Mouse (Mus musculus): Measurements from ENCODE around the gene Nrarp. TPM values are rescaled to one million over a fixed set of nuclear protein-coding genes. Genes with fewer than 3 reads are reported as not detected.

Nrarp gene
- polyA plus RNA-seq, 1 experiment from 2014 or later = 72.1 TPM

- H3K4me2 ChIP-seq (ENCODE audit: low read depth, low read length, severe bottlenecking) = peak overlapping the region; percentile 40
- peak overlapping the region; percentile 45 for H3K9ac ChIP-seq (ENCODE audit: low read length)
- ATAC-seq (replicated peaks; ENCODE audit: low FRiP score) (no peak), DNase-seq (ENCODE audit: low spot score) (no peak)
- H3K36me3 ChIP-seq (ENCODE audit: control insufficient read depth, insufficient read depth, low read length) = no peaks in the 10 kb centered on the region
- no peaks in the 10 kb centered on the region for H3K27me3 ChIP-seq (ENCODE audit: control insufficient read depth, insufficient read depth, low read length)
- no peaks in the 10 kb centered on the region for H3K9me3 ChIP-seq (ENCODE audit: control insufficient read depth, low read length)
- 28% methylated on average over 4 of the region's 4 CpGs for WGBS
- peaks cover 40% of the 10 kb centered on the region for H3K4me1 ChIP-seq (replicated peaks; ENCODE audit: control insufficient read depth, insufficient read depth, low read length)
- peak overlapping the region; percentile 77 for H3K27ac ChIP-seq (ENCODE audit: low read depth, low read length)
- peak overlapping the region; percentile 12; the same call in 1 of the 2 replicates for H3K4me3 ChIP-seq (ENCODE audit: low read depth, low read length)
Observed at GRCm38 (mm10) chr2:25177076-25177475, 3.5 kb upstream of the Nrarp start.

- Histone ChIP-seq H3K9ac (ENCODE audit: low read length) (peak overlapping the region; percentile 45), H3K4me1 (replicated peaks; ENCODE audit: control insufficient read depth, insufficient read depth, low read length) (peaks cover 40% of the 10 kb centered on the region), H3K4me2 (ENCODE audit: low read depth, low read length, severe bottlenecking) (peak overlapping the region; percentile 40), H3K27me3 (ENCODE audit: control insufficient read depth, insufficient read depth, low read length) (no peaks in the 10 kb centered on the region), H3K4me3 (ENCODE audit: low read depth, low read length) (peak overlapping the region; percentile 12; the same call in 1 of the 2 replicates), H3K27ac (ENCODE audit: low read depth, low read length) (peak overlapping the region; percentile 81), H3K36me3 (ENCODE audit: control insufficient read depth, insufficient read depth, low read length) (no peaks in the 10 kb centered on the region), H3K9me3 (ENCODE audit: control insufficient read depth, low read length) (no peaks in the 10 kb centered on the region)
- DNase-seq (ENCODE audit: low spot score) (peak; percentile 78), ATAC-seq (replicated peaks; ENCODE audit: low FRiP score) (no peak; the same call in 1 of the 2 replicates)
- 2% methylated on average over 6 of the region's 6 CpGs for WGBS
Observed at GRCm38 (mm10) chr2:25177685-25178084, 2.9 kb upstream of the Nrarp start.

GRCm38 (mm10) chr2:25178285-25178972 is 2.1 kb upstream of the Nrarp start:
- DNase-seq (ENCODE audit: low spot score) (no peak), ATAC-seq (replicated peaks; ENCODE audit: low FRiP score) (no peak)
- WGBS = 15% methylated on average over 10 of the region's 10 CpGs
- Histone ChIP-seq H3K27ac (ENCODE audit: low read depth, low read length) (peak overlapping the region; percentile 81), H3K36me3 (ENCODE audit: control insufficient read depth, insufficient read depth, low read length) (peaks cover 1% of the 10 kb centered on the region; the same call in 1 of the 2 replicates), H3K27me3 (ENCODE audit: control insufficient read depth, insufficient read depth, low read length) (no peaks in the 10 kb centered on the region), H3K9ac (ENCODE audit: low read length) (peak overlapping the region; percentile 21), H3K4me2 (ENCODE audit: low read depth, low read length, severe bottlenecking) (peak overlapping the region; percentile 40), H3K9me3 (ENCODE audit: control insufficient read depth, low read length) (no peaks in the 10 kb centered on the region), H3K4me3 (ENCODE audit: low read depth, low read length) (peak overlapping the region; percentile 12; the same call in 1 of the 2 replicates), H3K4me1 (replicated peaks; ENCODE audit: control insufficient read depth, insufficient read depth, low read length) (peaks cover 41% of the 10 kb centered on the region)

- Histone ChIP-seq H3K27me3 (ENCODE audit: control insufficient read depth, insufficient read depth, low read length) (no peaks in the 10 kb centered on the region), H3K9me3 (ENCODE audit: control insufficient read depth, low read length) (no peaks in the 10 kb centered on the region), H3K27ac (ENCODE audit: low read depth, low read length) (peak overlapping the region; percentile 44; the same call in 1 of the 2 replicates), H3K4me2 (ENCODE audit: low read depth, low read length, severe bottlenecking) (peak overlapping the region; percentile 73), H3K4me1 (replicated peaks; ENCODE audit: control insufficient read depth, insufficient read depth, low read length) (peaks cover 51% of the 10 kb centered on the region), H3K36me3 (ENCODE audit: control insufficient read depth, insufficient read depth, low read length) (peaks cover 2% of the 10 kb centered on the region; the same call in 1 of the 2 replicates), H3K9ac (ENCODE audit: low read length) (peak overlapping the region; percentile 93; the same call in 1 of the 2 replicates), H3K4me3 (ENCODE audit: low read depth, low read length) (peak overlapping the region; percentile 88)
- no peak for ATAC-seq (replicated peaks; ENCODE audit: low FRiP score)
- 34% methylated on average over 15 of the region's 15 CpGs for whole genome bisulfite sequencing
- no peak for DNase-seq (ENCODE audit: low spot score)
Observed at GRCm38 (mm10) chr2:25179566-25180217, 866 bp upstream of the Nrarp start.

GRCm38 (mm10) chr2:25180973-25181890 is 674 bp downstream of the Nrarp start:
- WGBS = under 1% methylated on average over 100 of the region's 100 CpGs
- Histone ChIP-seq H3K4me2 (ENCODE audit: low read depth, low read length, severe bottlenecking) (peak overlapping the region; percentile 73), H3K4me3 (ENCODE audit: low read depth, low read length) (peak overlapping the region; percentile 88), H3K9me3 (ENCODE audit: control insufficient read depth, low read length) (no peaks in the 10 kb centered on the region), H3K9ac (ENCODE audit: low read length) (peak overlapping the region; percentile 93), H3K4me1 (replicated peaks; ENCODE audit: control insufficient read depth, insufficient read depth, low read length) (peaks cover 46% of the 10 kb centered on the region), H3K36me3 (ENCODE audit: control insufficient read depth, insufficient read depth, low read length) (peaks cover 2% of the 10 kb centered on the region; the same call in 1 of the 2 replicates), H3K27me3 (ENCODE audit: control insufficient read depth, insufficient read depth, low read length) (no peaks in the 10 kb centered on the region), H3K27ac (ENCODE audit: low read depth, low read length) (peak overlapping the region; percentile 96)
- ATAC-seq (replicated peaks; ENCODE audit: low FRiP score) (peak; percentile 18), DNase-seq (ENCODE audit: low spot score) (peak; percentile 89)

- peaks cover 2% of the 10 kb centered on the region; the same call in 1 of the 2 replicates for H3K36me3 ChIP-seq (ENCODE audit: control insufficient read depth, insufficient read depth, low read length)
- peak overlapping the region; percentile 96 for H3K27ac ChIP-seq (ENCODE audit: low read depth, low read length)
- H3K9me3 ChIP-seq (ENCODE audit: control insufficient read depth, low read length) = no peaks in the 10 kb centered on the region
- peak overlapping the region; percentile 93 for H3K9ac ChIP-seq (ENCODE audit: low read length)
- H3K4me3 ChIP-seq (ENCODE audit: low read depth, low read length) = peak overlapping the region; percentile 88
- H3K4me2 ChIP-seq (ENCODE audit: low read depth, low read length, severe bottlenecking) = peak overlapping the region; percentile 73
- H3K27me3 ChIP-seq (ENCODE audit: control insufficient read depth, insufficient read depth, low read length) = no peaks in the 10 kb centered on the region
- ATAC-seq (replicated peaks; ENCODE audit: low FRiP score) (no peak), DNase-seq (ENCODE audit: low spot score) (no peak)
- WGBS = under 1% methylated on average over 17 of the region's 17 CpGs
- peaks cover 42% of the 10 kb centered on the region for H3K4me1 ChIP-seq (replicated peaks; ENCODE audit: control insufficient read depth, insufficient read depth, low read length)
Observed at GRCm38 (mm10) chr2:25181891-25182397, 1.4 kb downstream of the Nrarp start.

GRCm38 (mm10) chr2:25182664-25183063 is 2.1 kb downstream of the Nrarp start:
- WGBS = 4% methylated on average over 6 of the region's 6 CpGs
- Histone ChIP-seq H3K4me3 (ENCODE audit: low read depth, low read length) (peak overlapping the region; percentile 88), H3K4me1 (replicated peaks; ENCODE audit: control insufficient read depth, insufficient read depth, low read length) (peaks cover 35% of the 10 kb centered on the region), H3K36me3 (ENCODE audit: control insufficient read depth, insufficient read depth, low read length) (peaks cover 2% of the 10 kb centered on the region; the same call in 1 of the 2 replicates), H3K9me3 (ENCODE audit: control insufficient read depth, low read length) (no peaks in the 10 kb centered on the region), H3K9ac (ENCODE audit: low read length) (peak overlapping the region; percentile 93; the same call in 1 of the 2 replicates), H3K27me3 (ENCODE audit: control insufficient read depth, insufficient read depth, low read length) (no peaks in the 10 kb centered on the region), H3K27ac (ENCODE audit: low read depth, low read length) (peak overlapping the region; percentile 96), H3K4me2 (ENCODE audit: low read depth, low read length, severe bottlenecking) (peak overlapping the region; percentile 73)
- no peak for DNase-seq (ENCODE audit: low spot score)
- ATAC-seq (replicated peaks; ENCODE audit: low FRiP score) = no peak

GRCm38 (mm10) chr2:25183336-25183735 is 2.8 kb downstream of the Nrarp start:
- Histone ChIP-seq H3K4me3 (ENCODE audit: low read depth, low read length) (peak overlapping the region; percentile 88), H3K4me1 (replicated peaks; ENCODE audit: control insufficient read depth, insufficient read depth, low read length) (peaks cover 28% of the 10 kb centered on the region), H3K4me2 (ENCODE audit: low read depth, low read length, severe bottlenecking) (peak overlapping the region; percentile 73), H3K27ac (ENCODE audit: low read depth, low read length) (peak overlapping the region; percentile 37; the same call in 1 of the 2 replicates), H3K9ac (ENCODE audit: low read length) (peak overlapping the region; percentile 23; the same call in 1 of the 2 replicates), H3K36me3 (ENCODE audit: control insufficient read depth, insufficient read depth, low read length) (peaks cover 2% of the 10 kb centered on the region; the same call in 1 of the 2 replicates), H3K27me3 (ENCODE audit: control insufficient read depth, insufficient read depth, low read length) (no peaks in the 10 kb centered on the region), H3K9me3 (ENCODE audit: control insufficient read depth, low read length) (no peaks in the 10 kb centered on the region)
- DNase-seq (ENCODE audit: low spot score) (no peak), ATAC-seq (replicated peaks; ENCODE audit: low FRiP score) (no peak)
- 71% methylated on average over 2 of the region's 2 CpGs for WGBS
